In genomic region chr1:155244771-155245211, GRCm38 (mm10) we compare ENCODE assay signal across 8 mouse cellular contexts. TPM values are rescaled to one million over a fixed set of nuclear protein-coding genes. Genes with fewer than 3 reads are reported as not detected.
A peak's percentile ranks its signal among the peaks of the same experiment; 100 is the strongest.
DNase-seq lines count a peak whose midpoint lies in the region; ATAC-seq lines count a peak whose summit lies in the region.

No protein-coding gene starts in this region.

- no peaks in the 10 kb centered on the region for H3K27me3 ChIP-seq in heart, embryonic 10.5 days (ENCODE audit: insufficient read depth, poor library complexity, severe bottlenecking)
- no peaks in the 10 kb centered on the region for H3K27me3 ChIP-seq in heart, embryonic 15.5 days
- no peaks in the 10 kb centered on the region for H3K27me3 ChIP-seq in limb, embryonic 15.5 days
- H3K27me3 ChIP-seq in stomach, embryonic 14.5 days (ENCODE audit: control insufficient read depth, insufficient read depth, low read length), result no peaks in the 10 kb centered on the region

- H3K4me3 ChIP-seq in heart, embryonic 10.5 days, result peak overlapping the region; percentile 87
- H3K4me3 ChIP-seq in heart, embryonic 15.5 days, result peak overlapping the region; percentile 59
- H3K4me3 ChIP-seq in limb, embryonic 15.5 days, result peak overlapping the region; percentile 67
- H3K4me3 ChIP-seq in stomach, embryonic 14.5 days (ENCODE audit: low read depth, low read length), result peak overlapping the region; percentile 57

- H3K4me1 ChIP-seq in heart, embryonic 10.5 days, result peaks cover 52% of the 10 kb centered on the region
- peaks cover 33% of the 10 kb centered on the region for H3K4me1 ChIP-seq in heart, embryonic 15.5 days (replicated peaks)
- H3K4me1 ChIP-seq in limb, embryonic 15.5 days, result peaks cover 22% of the 10 kb centered on the region
- H3K4me1 ChIP-seq in stomach, embryonic 14.5 days (ENCODE audit: control insufficient read depth, insufficient read depth, low read length), result no peaks in the 10 kb centered on the region

- H3K9ac ChIP-seq in heart, embryonic 15.5 days, result peak overlapping the region; percentile 82
- peak overlapping the region; percentile 82 for H3K9ac ChIP-seq in limb, embryonic 15.5 days
- H3K9ac ChIP-seq in stomach, embryonic 14.5 days (replicated peaks; ENCODE audit: low read depth, low read length), result peak overlapping the region; percentile 77

- intact Hi-C loops in heart, postnatal 14 days (cut with DNase I), result no loop called here

- ATAC-seq in heart, embryonic 15.5 days (replicated peaks; ENCODE audit: insufficient number of reproducible peaks, insufficient read depth, low FRiP score, low read depth), result peak; percentile 31; the same call in 1 of the 2 replicates
- no peak for ATAC-seq in limb, embryonic 15.5 days (ENCODE audit: insufficient number of reproducible peaks, low FRiP score, low TSS enrichment, low read depth)
- ATAC-seq in stomach, embryonic 14.5 days (ENCODE audit: insufficient number of reproducible peaks, insufficient read depth, low FRiP score, low read depth), result no peak

- H3K9me3 ChIP-seq in heart, embryonic 10.5 days, result no peaks in the 10 kb centered on the region
- H3K9me3 ChIP-seq in heart, embryonic 15.5 days (replicated peaks), result no peaks in the 10 kb centered on the region
- H3K9me3 ChIP-seq in limb, embryonic 15.5 days, result no peaks in the 10 kb centered on the region
- H3K9me3 ChIP-seq in stomach, embryonic 14.5 days (ENCODE audit: control insufficient read depth, low read depth, low read length), result no peaks in the 10 kb centered on the region

- peak overlapping the region; percentile 98 for H3K27ac ChIP-seq in heart, embryonic 10.5 days
- peak overlapping the region; percentile 94 for H3K27ac ChIP-seq in heart, embryonic 15.5 days
- H3K27ac ChIP-seq in limb, embryonic 15.5 days, result peak overlapping the region; percentile 88
- H3K27ac ChIP-seq in stomach, embryonic 14.5 days (ENCODE audit: low read length), result peak overlapping the region; percentile 55; the same call in 1 of the 2 replicates

- H3K36me3 ChIP-seq in heart, embryonic 10.5 days, result peaks cover 26% of the 10 kb centered on the region
- H3K36me3 ChIP-seq in heart, embryonic 15.5 days, result peaks cover 16% of the 10 kb centered on the region; the same call in 1 of the 2 replicates
- H3K36me3 ChIP-seq in limb, embryonic 15.5 days, result peaks cover 15% of the 10 kb centered on the region
- no peaks in the 10 kb centered on the region; the same call in 1 of the 2 replicates for H3K36me3 ChIP-seq in stomach, embryonic 14.5 days (ENCODE audit: control insufficient read depth, insufficient read depth, low read length)

- DNase-seq in heart, embryonic 10.5 days (ENCODE audit: low spot score), result no peak
- DNase-seq in heart, postnatal 14 days, result no peak
- peak; percentile 43 for DNase-seq in R1 (ENCODE audit: low read depth, low spot score)
- DNase-seq in c-Kit-positive CD71-positive TER-119-positive erythroid progenitor cells, embryonic 14.5 days (ENCODE audit: low spot score), result no peak
- no peak for DNase-seq in urinary bladder, postnatal 4 days (ENCODE audit: low spot score in 2 of 2)

- WGBS in heart, embryonic 10.5 days, result 2% methylated on average over 29 of the region's 29 CpGs
- WGBS in heart, embryonic 15.5 days, result 4% methylated on average over 29 of the region's 29 CpGs
- WGBS in limb, embryonic 15.5 days, result 3% methylated on average over 29 of the region's 29 CpGs
- 10% methylated on average over 29 of the region's 29 CpGs for WGBS in stomach, embryonic 14.5 days

- H3K4me2 ChIP-seq in heart, embryonic 15.5 days, result peak overlapping the region; percentile 82
- H3K4me2 ChIP-seq in limb, embryonic 15.5 days, result peak overlapping the region; percentile 82
- H3K4me2 ChIP-seq in stomach, embryonic 14.5 days (replicated peaks; ENCODE audit: low read depth, low read length), result peak overlapping the region; percentile 77

RNA-seq across cellular contexts. Expression of gene BC034090, which starts 0.5 kb away (rescaled TPM):
- 6.0 and 6.5 TPM in 2 replicates for polyA plus RNA-seq in heart, embryonic 10.5 days (2016; fragmentation: Nextera tagmentation; extraction: Ambion mirVana)
- 10 to 100 TPM; 35.9 to 41.2 TPM for total RNA-seq in heart, postnatal 14 days (2021)
- polyA plus RNA-seq in heart, embryonic 15.5 days (2015; fragmentation: Nextera tagmentation; extraction: Ambion mirVana), result 8.0 and 9.4 TPM in 2 replicates
- 6.0 and 6.1 TPM in 2 replicates for polyA plus RNA-seq in limb, embryonic 15.5 days (2015; fragmentation: Nextera tagmentation; extraction: Ambion mirVana)
- polyA plus RNA-seq in stomach, embryonic 14.5 days (2014; fragmentation: Nextera tagmentation; extraction: Ambion mirVana), result 3.3 and 3.8 TPM in 2 replicates
